Mouse (Mus musculus) bone marrow, adult 2 months (tissue): ENCODE data around the gene Phb. TPM values are rescaled to one million over a fixed set of nuclear protein-coding genes. Genes with fewer than 3 reads are reported as not detected.

Source experiments
- H3K27ac ChIP-seq: fragments of 200-500 bp; 2 replicates; pipeline ENCODE4 v1.5.1; 2012; ENCODE audit warnings: low read depth, mild to moderate bottlenecking, control low read depth, inconsistent platforms, low read length; ENCODE audit not compliant: control insufficient read depth, poor library complexity, insufficient read depth
- H3K4me1 ChIP-seq: fragments of 200-500 bp; 2 replicates; pipeline ENCODE4 v1.6.1; 2011; ENCODE audit warnings: low read length; ENCODE audit not compliant: control insufficient read depth, insufficient read depth
- H3K4me3 ChIP-seq: fragments of 200-500 bp; replicated peaks from 2 replicates; pipeline ENCODE3; 2011; ENCODE audit warnings: mild to moderate bottlenecking, low read depth, low read length, control low read depth; ENCODE audit not compliant: control insufficient read depth
- CTCF ChIP-seq: fragments of 200-500 bp; IDR thresholded peaks from 2 replicates; pipeline ENCODE4 v1.5.1; 2011; ENCODE audit warnings: low read length, control low read depth; ENCODE audit not compliant: control insufficient read depth, insufficient read depth
- POLR2A ChIP-seq: fragments of 200-500 bp; IDR thresholded peaks from 2 replicates; pipeline ENCODE4 v1.6.1; 2011; ENCODE audit warnings: low read depth, mild to moderate bottlenecking, control low read depth, low read length, borderline replicate concordance; ENCODE audit not compliant: control insufficient read depth
- WGBS: fragments of 180-500 bp; shearing (Covaris S2); methylation state at CpG from one replicate; pipeline ENCODE4 v1.1.7; 2018; 5-methylcytosine and 5-hydroxymethylcytosine counted together
- polyA plus RNA-seq: library from polyadenylated mRNA; stranded (reverse); fragments of >200 nt; gene quantifications from 2 replicates; pipeline ENCODE4 v1.2.4, GENCODE M21; 2011; ENCODE audit warnings: low replicate concordance; ENCODE audit not compliant: missing spikeins, insufficient read depth, insufficient read length

The Phb gene
- polyA plus RNA-seq, 1 experiment = 95.5 TPM

GRCm38 (mm10) chr11:95727947-95728346 lies 61.2 kb downstream of the Phb start:
- Histone ChIP-seq H3K4me3 (no peak overlapping the region), H3K27ac (no peak overlapping the region), H3K4me1 (no peaks in the 10 kb centered on the region; the same call in 1 of the 2 replicates)
- TF ChIP-seq POLR2A (no peak), CTCF (no peak)
- 73% methylated on average over 5 of the region's 5 CpGs for WGBS

- peak overlapping the region; percentile 21 for H3K4me3 ChIP-seq
- TF ChIP-seq CTCF (no peak), POLR2A (no peak)
- no peak overlapping the region for H3K27ac ChIP-seq
- WGBS = 55% methylated on average over 12 of the region's 12 CpGs
- H3K4me1 ChIP-seq = no peaks in the 10 kb centered on the region; the same call in 1 of the 2 replicates
Observed at GRCm38 (mm10) chr11:95728916-95729907, 62.5 kb downstream of the Phb start.

Other genes with a start within 250 kb of the Phb start
- not detected in 2 replicates for gene Nxph3, start 152.4 kb upstream of the Phb start, polyA plus RNA-seq
- gene Ngfr, start 79.2 kb upstream of the Phb start, polyA plus RNA-seq = 1.0 TPM in 1 of 2 replicates, not detected in the other
- 15.3 and 24.5 TPM in 2 replicates for gene Zfp652, start 45.7 kb downstream of the Phb start, polyA plus RNA-seq
- gene B130006D01Rik, start 56.6 kb downstream of the Phb start, polyA plus RNA-seq = 0.41 TPM in 1 of 2 replicates, not detected in the other
- 18.9 and 23.4 TPM in 2 replicates for gene Phospho1, start 157.5 kb downstream of the Phb start, polyA plus RNA-seq
- 38.7 and 94.0 TPM in 2 replicates for gene Gngt2, start 170.3 kb downstream of the Phb start, polyA plus RNA-seq
- gene Abi3, start 175.5 kb downstream of the Phb start, polyA plus RNA-seq = 18.6 and 39.0 TPM in 2 replicates
- gene B4galnt2, start 247.9 kb downstream of the Phb start, polyA plus RNA-seq = not detected in 2 replicates